Mouse (Mus musculus) limb, embryonic 11.5 days (tissue): ENCODE data around the gene Macrod1. TPM values are rescaled to one million over a fixed set of nuclear protein-coding genes. Genes with fewer than 3 reads are reported as not detected.

Experiments
- ATAC-seq: fragments of 200-750 bp; cut with Nextera tagmentation; 2 replicates; pipeline ENCODE4 v1.8.0; 2017; ENCODE audit warnings: low read depth; ENCODE audit not compliant: insufficient number of reproducible peaks, low FRiP score, low TSS enrichment
- DNase-seq: peaks from one replicate; pipeline ENCODE4 v3.0.0-alpha.2; 2015; ENCODE audit warnings: low spot score
- H3K27ac ChIP-seq: fragments of 300-500 bp; sonication (generic); replicated peaks from 2 replicates; pipeline ENCODE4 v1.5.1; 2014; ENCODE audit warnings: low read depth, mild to moderate bottlenecking, low read length
- H3K27me3 ChIP-seq: fragments of 300-500 bp; sonication (generic); 2 replicates; pipeline ENCODE4 v1.6.1; 2014; ENCODE audit warnings: mild to moderate bottlenecking, low read length, mixed read lengths; ENCODE audit not compliant: control insufficient read depth, insufficient read depth
- H3K36me3 ChIP-seq: fragments of 300-500 bp; sonication (generic); 2 replicates; pipeline ENCODE4 v1.6.1; 2014; ENCODE audit warnings: mild to moderate bottlenecking, low read length, moderate library complexity, mixed read lengths; ENCODE audit not compliant: control insufficient read depth, insufficient read depth
- H3K4me1 ChIP-seq: fragments of 300-500 bp; sonication (generic); 2 replicates; pipeline ENCODE4 v1.6.1; 2014; ENCODE audit warnings: low read length, mixed read lengths; ENCODE audit not compliant: control insufficient read depth, insufficient read depth
- H3K4me2 ChIP-seq: fragments of 300-500 bp; sonication (generic); 2 replicates; pipeline ENCODE4 v1.6.1; 2014; ENCODE audit warnings: low read depth, mild to moderate bottlenecking, moderate library complexity; ENCODE audit not compliant: severe bottlenecking
- H3K4me3 ChIP-seq: fragments of 300-500 bp; sonication (generic); 2 replicates; pipeline ENCODE4 v1.5.1; 2014; ENCODE audit warnings: low read depth, low read length
- H3K9ac ChIP-seq: fragments of 300-500 bp; sonication (generic); 2 replicates; pipeline ENCODE4 v1.6.1; 2014; ENCODE audit warnings: mild to moderate bottlenecking, low read length
- H3K9me3 ChIP-seq: fragments of 300-500 bp; sonication (generic); 2 replicates; pipeline ENCODE4 v1.6.1; 2016; ENCODE audit warnings: low read length; ENCODE audit not compliant: control insufficient read depth
- WGBS: fragments of 180-500 bp; shearing (Covaris S2); extraction: QIAGEN DNeasy Blood & Tissue Kit; methylation state at CpG from one replicate; pipeline ENCODE4 v1.1.7; 2014; 5-methylcytosine and 5-hydroxymethylcytosine counted together
- polyA plus RNA-seq: library from polyadenylated mRNA; unstranded; fragments of >200 nt; fragmentation: Nextera tagmentation; extraction: Ambion mirVana; gene quantifications from 2 replicates; pipeline ENCODE4 v1.2.1, GENCODE M21; 2014

Macrod1 gene
- polyA plus RNA-seq, 1 experiment from 2014 or later, result 4.1 TPM

DNA sequence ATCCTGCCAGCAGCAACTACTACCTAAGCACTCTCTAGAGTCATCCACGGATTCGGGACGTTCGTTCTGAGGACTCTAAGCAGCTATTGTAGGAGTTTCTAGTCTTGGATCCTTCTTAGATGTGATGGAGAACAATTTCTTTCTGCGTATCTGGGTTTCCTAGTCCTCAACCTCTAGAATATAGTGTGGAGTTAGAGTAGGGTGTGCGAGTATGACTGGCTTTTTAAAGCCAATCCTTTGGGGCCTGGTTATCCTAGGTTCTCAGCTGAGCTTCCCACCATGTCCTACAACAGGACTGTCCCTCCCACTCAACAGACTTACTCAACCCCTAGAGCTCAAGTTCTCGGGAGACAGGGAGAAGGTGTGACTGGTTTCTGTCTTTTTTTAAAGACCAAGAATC lies 148.7 kb downstream of the Macrod1 start:
- ATAC-seq, result 0 out of 2 replicates have a peak, but pooled peaks have one; percentile 7
- no peak for DNase-seq
- Histone ChIP-seq H3K4me3 (peak overlapping the region; percentile 82), H3K36me3 (peaks cover 23% of the 10 kb centered on the region), H3K4me1 (peaks cover 15% of the 10 kb centered on the region), H3K27me3 (no peaks in the 10 kb centered on the region), H3K9me3 (no peaks in the 10 kb centered on the region), H3K9ac (peak overlapping the region; percentile 89), H3K27ac (peak overlapping the region; percentile 94; the same call in 1 of the 2 replicates), H3K4me2 (peak overlapping the region; percentile 65)
- WGBS, result 31% methylated on average over 7 of the region's 7 CpGs

DNA sequence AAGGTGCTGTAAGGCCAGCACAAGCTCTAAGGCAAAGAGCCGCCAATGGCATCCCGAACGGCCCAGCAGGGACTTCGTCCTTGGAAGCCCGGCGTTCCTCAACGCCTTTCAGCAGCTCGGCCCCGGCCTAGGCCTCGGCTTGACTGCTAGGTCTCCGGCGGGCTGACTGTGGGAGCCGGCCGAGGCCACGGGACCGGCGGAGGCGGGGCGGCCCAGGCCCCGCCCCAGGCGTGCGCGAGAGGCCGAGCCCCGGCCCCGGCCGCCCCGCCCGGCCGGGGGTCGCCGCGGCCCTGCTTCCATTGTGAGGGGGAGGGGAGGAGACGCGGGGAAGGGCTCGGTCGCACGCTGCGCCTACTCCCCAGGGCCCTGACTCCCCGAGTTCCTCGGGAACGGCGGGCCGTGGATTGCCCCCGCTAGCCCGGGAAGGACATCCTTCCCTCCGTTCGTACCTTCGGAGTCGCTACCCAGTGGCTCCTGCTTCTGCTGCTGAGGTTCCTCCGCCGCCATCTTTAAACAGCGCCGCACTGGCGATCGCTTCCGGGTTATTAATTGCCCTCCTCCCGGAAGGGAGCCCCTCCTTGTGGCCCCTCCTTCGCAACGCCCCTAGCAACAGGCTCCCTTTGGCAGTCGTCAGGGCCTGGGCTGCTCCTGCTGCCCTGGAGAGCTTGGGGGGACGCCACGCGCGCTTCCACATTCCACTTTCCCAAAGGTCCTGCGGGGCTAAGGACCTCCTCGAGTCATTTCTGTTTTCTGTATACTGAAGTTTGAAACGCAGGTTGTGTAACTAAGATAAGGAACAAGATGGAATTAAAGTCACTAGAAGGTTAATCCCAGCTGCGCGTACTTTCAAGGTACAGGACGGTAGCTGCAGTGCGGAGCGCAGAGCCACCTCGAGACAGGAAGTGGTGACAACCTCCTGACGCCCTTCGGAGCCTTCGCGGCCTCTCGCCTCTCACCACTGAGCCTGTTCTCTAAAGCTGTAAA lies 149.4 kb downstream of the Macrod1 start, which contains the start of gene Otub1:
Otub1 (minus strand) TSS at position 564 of the 984 bp plus-strand sequence.
- DNase-seq (peak; percentile 98), ATAC-seq (peak; percentile 95)
- Histone ChIP-seq H3K4me3 (peak within 1 kb of the TSS; percentile 82), H3K9me3 (no peaks in the 10 kb centered on the region), H3K4me1 (peaks cover 15% of the 10 kb centered on the region), H3K27ac (peak within 1 kb of the TSS; percentile 94), H3K27me3 (no peaks in the 10 kb centered on the region), H3K36me3 (peaks cover 17% of the 10 kb centered on the region), H3K4me2 (peak within 1 kb of the TSS; percentile 65), H3K9ac (peak within 1 kb of the TSS; percentile 89)
- WGBS, result under 1% methylated on average over 71 of the region's 79 CpGs

DNA sequence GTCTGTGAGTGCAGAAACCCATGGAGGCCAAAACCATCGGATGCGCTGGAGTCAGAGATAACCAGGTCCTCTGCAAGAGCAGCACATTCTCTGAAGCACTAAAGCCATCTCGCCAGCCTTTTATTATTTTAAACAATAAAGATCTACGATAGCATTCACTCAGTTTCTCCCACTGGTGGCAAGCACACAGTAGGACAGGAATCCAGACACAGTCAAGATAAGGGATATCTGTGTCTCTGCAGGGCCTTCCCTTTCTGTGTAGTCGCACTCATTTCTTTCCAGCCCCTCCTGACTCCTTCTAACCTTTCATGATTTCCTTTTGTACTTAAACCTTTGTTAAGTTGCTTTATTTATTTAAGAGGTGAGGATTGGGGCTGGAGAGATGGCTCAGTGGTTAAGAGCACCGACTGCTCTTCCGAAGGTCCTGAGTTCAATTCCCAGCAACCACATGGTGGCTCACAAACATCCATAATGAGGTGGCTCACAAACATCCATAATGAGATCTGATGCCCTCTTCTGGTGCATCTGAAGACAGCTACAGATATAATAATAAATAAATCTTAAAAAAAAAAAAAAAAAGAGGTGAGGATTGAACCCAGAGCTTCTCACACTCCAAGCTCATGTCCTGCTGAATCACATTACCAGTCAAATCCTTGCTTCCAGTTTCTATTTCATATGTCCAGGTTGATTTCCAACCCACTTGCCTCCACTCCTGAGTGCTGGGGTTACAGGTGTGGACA lies 153.5 kb downstream of the Macrod1 start:
- Histone ChIP-seq H3K4me3 (no peak overlapping the region), H3K27me3 (no peaks in the 10 kb centered on the region), H3K9ac (no peak overlapping the region), H3K36me3 (peaks cover 8% of the 10 kb centered on the region; the same call in 1 of the 2 replicates), H3K9me3 (no peaks in the 10 kb centered on the region), H3K4me1 (peaks cover 7% of the 10 kb centered on the region), H3K27ac (no peak overlapping the region), H3K4me2 (no peak overlapping the region)
- DNase-seq (no peak), ATAC-seq (no peak)
- 94% methylated on average over 7 of the region's 7 CpGs for WGBS

DNA sequence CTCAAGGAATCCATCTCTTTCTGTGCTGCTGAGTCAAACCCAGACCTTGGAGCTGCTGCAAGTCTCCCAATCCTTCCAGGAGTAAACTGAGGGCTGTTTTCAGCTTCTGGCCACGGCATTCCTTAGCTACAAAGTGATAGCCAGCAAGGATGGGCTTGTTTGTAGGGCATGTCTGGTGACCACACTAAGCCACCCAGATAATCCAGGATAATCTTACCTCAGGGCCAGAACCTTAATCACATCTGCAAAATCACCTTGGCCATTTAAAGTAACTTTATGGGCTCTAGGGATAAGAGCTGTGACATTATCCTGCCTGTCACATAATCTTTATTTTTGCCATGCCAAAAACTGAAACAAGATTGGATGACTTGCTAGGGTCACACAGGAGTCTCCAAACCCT lies 155.6 kb downstream of the Macrod1 start:
- Histone ChIP-seq H3K27me3 (no peaks in the 10 kb centered on the region), H3K4me2 (no peak overlapping the region), H3K27ac (no peak overlapping the region), H3K4me1 (peaks cover 7% of the 10 kb centered on the region), H3K4me3 (no peak overlapping the region), H3K9me3 (no peaks in the 10 kb centered on the region), H3K9ac (no peak overlapping the region), H3K36me3 (peaks cover 11% of the 10 kb centered on the region)
- no peak for ATAC-seq
- no peak for DNase-seq
- WGBS, result 76% methylated on average over 1 of the region's 1 CpGs

DNA sequence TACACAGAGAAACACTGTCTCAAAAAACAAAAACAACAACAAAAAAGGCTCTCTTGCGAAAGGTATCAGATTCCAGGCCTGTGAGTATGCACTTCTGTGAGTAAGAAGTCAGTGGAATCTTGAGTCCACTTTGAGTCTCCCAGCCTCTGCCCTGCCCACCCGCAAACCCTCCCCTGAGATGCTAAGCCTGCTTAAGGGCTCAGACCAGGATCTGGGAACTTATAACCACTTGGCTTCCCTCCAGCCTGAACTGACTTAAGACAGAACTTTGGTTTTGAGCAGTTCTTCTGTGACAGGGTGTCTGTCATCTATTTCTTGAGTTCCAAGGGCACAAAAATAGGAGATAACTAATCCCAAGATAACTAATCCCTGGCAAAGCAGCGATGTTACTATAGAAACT lies 156.4 kb downstream of the Macrod1 start:
- peaks cover 10% of the 10 kb centered on the region for H3K4me1 ChIP-seq
- H3K9ac ChIP-seq, result no peak overlapping the region
- DNase-seq (no peak), ATAC-seq (no peak)
- H3K4me2 ChIP-seq, result no peak overlapping the region
- no peak overlapping the region for H3K27ac ChIP-seq
- H3K36me3 ChIP-seq, result peaks cover 11% of the 10 kb centered on the region
- H3K9me3 ChIP-seq, result no peaks in the 10 kb centered on the region
- H3K4me3 ChIP-seq, result no peak overlapping the region
- no peaks in the 10 kb centered on the region for H3K27me3 ChIP-seq
- WGBS, result 91% methylated on average over 3 of the region's 3 CpGs

DNA sequence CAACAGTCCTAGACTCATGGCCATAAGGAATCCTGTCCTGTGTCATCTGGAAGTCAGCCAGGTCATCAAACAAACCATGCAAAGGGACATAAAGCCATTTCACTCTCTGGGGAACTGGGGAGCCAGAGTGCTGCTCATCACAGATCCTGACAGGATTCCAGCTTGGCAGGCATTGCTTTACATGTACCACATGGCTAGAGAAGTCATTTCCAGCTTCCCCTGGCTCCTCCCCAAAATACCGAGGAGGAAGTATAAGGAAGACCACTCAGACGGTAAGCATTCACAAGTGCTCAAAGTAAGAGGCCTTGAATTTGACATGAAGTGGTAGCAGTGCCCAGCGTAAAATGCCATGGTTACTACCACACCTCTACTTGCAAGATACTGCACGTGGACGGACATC lies 157.9 kb downstream of the Macrod1 start:
- Histone ChIP-seq H3K4me1 (peaks cover 11% of the 10 kb centered on the region), H3K4me3 (no peak overlapping the region), H3K9ac (no peak overlapping the region), H3K9me3 (no peaks in the 10 kb centered on the region), H3K4me2 (no peak overlapping the region), H3K27me3 (no peaks in the 10 kb centered on the region), H3K27ac (no peak overlapping the region), H3K36me3 (peaks cover 11% of the 10 kb centered on the region)
- DNase-seq, result no peak
- ATAC-seq, result no peak
- WGBS, result 88% methylated on average over 5 of the region's 5 CpGs

DNA sequence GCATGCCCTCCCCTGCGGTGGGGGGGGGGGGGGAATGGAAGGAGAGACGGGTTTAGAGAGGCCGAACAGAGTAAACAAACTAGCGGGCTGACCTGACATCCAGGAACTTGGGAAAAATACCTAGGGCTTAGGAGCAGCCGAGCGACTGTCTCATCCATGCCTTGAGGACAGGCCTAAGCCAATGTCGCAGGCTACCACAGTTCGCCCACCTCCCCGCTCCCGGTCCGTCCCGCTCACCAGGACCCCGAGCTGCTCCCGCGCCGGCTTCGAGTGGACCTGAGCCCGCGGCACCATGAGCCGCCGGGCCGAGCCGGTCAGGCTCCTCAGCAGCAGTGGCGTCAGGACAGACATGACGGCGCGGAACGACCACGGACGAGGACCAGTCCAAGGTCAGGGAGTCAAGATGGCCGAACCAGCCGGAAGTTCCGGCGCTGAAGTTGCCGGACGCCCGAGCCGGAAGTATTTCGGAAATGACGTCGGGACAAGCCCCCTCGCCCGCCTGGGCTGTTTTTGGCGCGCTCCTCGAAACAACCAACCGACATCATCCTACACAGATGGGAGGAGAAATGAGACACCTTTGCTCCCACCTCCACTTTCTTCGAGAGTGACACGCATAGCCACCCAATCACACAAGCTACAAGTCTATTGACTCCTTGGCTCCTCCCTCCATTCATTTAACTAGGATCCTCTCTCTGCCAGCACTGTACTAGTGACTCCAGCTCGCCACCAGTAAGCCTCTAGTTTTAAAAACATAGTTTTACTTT lies 160.7 kb downstream of the Macrod1 start, which contains the start of gene Cox8a:
Cox8a (minus strand) TSS at position 455 of the 764 bp plus-strand sequence.
- peak within 1 kb of the TSS; percentile 80 for H3K4me2 ChIP-seq

More for the DNA sequence above, 160.7 kb downstream of the Macrod1 start, which contains the start of gene Cox8a:
- ATAC-seq, result peak; percentile 97
- Histone ChIP-seq H3K27ac (peak within 1 kb of the TSS; percentile 53; the same call in 1 of the 2 replicates), H3K36me3 (peaks cover 9% of the 10 kb centered on the region), H3K4me3 (peak within 1 kb of the TSS; percentile 87), H3K9ac (peak within 1 kb of the TSS; percentile 67), H3K4me1 (peaks cover 11% of the 10 kb centered on the region), H3K9me3 (no peaks in the 10 kb centered on the region), H3K27me3 (no peaks in the 10 kb centered on the region)
- under 1% methylated on average over 50 of the region's 50 CpGs for WGBS
- DNase-seq, result peak; percentile 97
